Mouse (Mus musculus) brain, embryonic 14.5 days (tissue): ENCODE results near the gene Car12.

Experiments used
- CTCF ChIP-seq: fragments of 200-500 bp; IDR thresholded peaks from 2 replicates; pipeline ENCODE4 v1.5.1; 2012; ENCODE audit warnings: inconsistent platforms, mild to moderate bottlenecking, moderate library complexity, borderline replicate concordance; ENCODE audit not compliant: insufficient read depth, insufficient read length; ENCODE audit errors: extremely low read depth
- POLR2A ChIP-seq: fragments of 200-500 bp; IDR thresholded peaks from 2 replicates; pipeline ENCODE4 v1.6.1; 2012; ENCODE audit warnings: mild to moderate bottlenecking, inconsistent platforms, borderline replicate concordance; ENCODE audit not compliant: poor library complexity, insufficient read depth, insufficient read length, severe bottlenecking; ENCODE audit errors: extremely low read depth

DNA sequence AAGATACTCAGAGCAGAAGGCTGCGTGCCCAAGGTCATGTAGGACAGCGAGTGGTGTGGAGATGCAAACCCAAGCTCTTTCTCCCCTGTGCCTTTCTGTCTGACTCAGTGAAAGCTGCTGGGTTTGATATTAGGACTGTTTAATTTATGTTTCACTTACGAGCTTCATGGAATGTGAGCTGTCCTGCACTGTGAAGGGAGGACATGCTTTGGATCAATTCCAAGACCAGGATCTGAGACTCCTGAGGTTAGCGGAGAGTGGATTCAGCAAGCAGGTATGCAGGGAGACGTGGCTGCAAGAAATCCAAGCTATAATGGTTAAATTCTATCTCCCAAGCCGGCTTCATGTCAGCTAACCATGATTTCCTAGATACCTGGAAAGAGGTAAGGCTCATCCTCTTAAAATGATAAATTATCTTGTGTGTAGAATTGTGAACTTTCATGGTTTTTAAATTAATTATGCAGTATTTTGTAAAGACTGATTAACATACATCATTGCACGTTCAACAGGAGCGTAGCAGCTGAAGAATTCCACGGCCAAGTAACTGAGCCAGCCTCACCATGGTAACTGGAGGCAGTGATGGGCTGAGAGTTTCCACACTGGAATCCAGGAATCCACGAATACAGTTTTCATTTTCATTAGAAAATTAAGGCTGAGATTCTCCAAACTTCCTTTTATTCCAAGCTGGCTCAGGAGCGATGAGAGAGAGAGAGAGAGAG, 5.3 kb upstream of the Car12 start:
- TF ChIP-seq CTCF, result no peak
- TF ChIP-seq POLR2A, result no peak
